In genomic region chr11:97524306-97524705, GRCm38 (mm10) we compare ENCODE assay signal across 11 mouse cellular contexts. TPM values are rescaled to one million over a fixed set of nuclear protein-coding genes. Genes with fewer than 3 reads are reported as not detected.
DNase-seq lines count a peak whose midpoint lies in the region; ATAC-seq and TF ChIP-seq lines count a peak whose summit lies in the region.
"Had no signal": no experiment of that assay in that cellular context is flagged by ENCODE, and none has a peak within 500 bp of the region (broad histone marks: within the 10 kb centered on the region; RNA-seq: fewer than 3 reads in every experiment).

No protein-coding gene starts in this region.

- no peak overlapping the region for H3K9ac ChIP-seq in kidney, postnatal 0 days (ENCODE audit: low read depth, low read length)
- H3K9ac ChIP-seq in hindbrain, embryonic 14.5 days: no peak overlapping the region
- no peak overlapping the region for H3K9ac ChIP-seq in neural tube, embryonic 12.5 days
- H3K9ac ChIP-seq: liver, embryonic 14.5 days had no signal

- H3K9me3 ChIP-seq in kidney, postnatal 0 days (replicated peaks; ENCODE audit: low read length): no peaks in the 10 kb centered on the region
- H3K9me3 ChIP-seq in hindbrain, embryonic 14.5 days (ENCODE audit: control insufficient read depth, low read length): no peaks in the 10 kb centered on the region
- no peaks in the 10 kb centered on the region for H3K9me3 ChIP-seq in neural tube, embryonic 12.5 days

- H3K27ac ChIP-seq in kidney, postnatal 0 days: 0 out of 2 replicates have a peak overlapping the region, but pooled peaks have one; percentile 1
- peak overlapping the region; percentile 64; the same call in 1 of the 2 replicates for H3K27ac ChIP-seq in hindbrain, embryonic 14.5 days
- H3K27ac ChIP-seq in neural tube, embryonic 12.5 days: 0 out of 2 replicates have a peak overlapping the region, but pooled peaks have one; percentile 0
- H3K27ac ChIP-seq: liver, embryonic 14.5 days had no signal

- no peak overlapping the region for H3K4me3 ChIP-seq in kidney, postnatal 0 days (replicated peaks; ENCODE audit: low read depth, low read length)
- H3K4me3 ChIP-seq in hindbrain, embryonic 14.5 days (replicated peaks; ENCODE audit: low read length): no peak overlapping the region
- H3K4me3 ChIP-seq in neural tube, embryonic 12.5 days: no peak overlapping the region

- DNase-seq in kidney, postnatal 0 days (ENCODE audit: low spot score): no peak
- no peak for DNase-seq in kidney, postnatal 14 days
- peak; percentile 54 for DNase-seq in fibroblast of lung, adult 2 months (ENCODE audit: low read depth)
- DNase-seq in hindbrain, embryonic 14.5 days (ENCODE audit: low spot score): no peak
- DNase-seq in heart, adult 11 months: no peak
- no peak for DNase-seq in urinary bladder, adult 18-20 months (ENCODE audit: low spot score in 2 of 2)
- DNase-seq: gastrocnemius, postnatal 14 days had no signal

- H3K4me2 ChIP-seq in kidney, postnatal 0 days (ENCODE audit: low read length): no peak overlapping the region
- no peak overlapping the region for H3K4me2 ChIP-seq in hindbrain, embryonic 14.5 days (replicated peaks)
- no peak overlapping the region for H3K4me2 ChIP-seq in neural tube, embryonic 12.5 days (replicated peaks)

- peaks cover 13% of the 10 kb centered on the region for H3K4me1 ChIP-seq in kidney, postnatal 0 days (replicated peaks; ENCODE audit: insufficient read depth, low read length)
- H3K4me1 ChIP-seq in hindbrain, embryonic 14.5 days (replicated peaks; ENCODE audit: control insufficient read depth, insufficient read depth, low read length): peaks cover 15% of the 10 kb centered on the region
- peaks cover 23% of the 10 kb centered on the region for H3K4me1 ChIP-seq in neural tube, embryonic 12.5 days

- TF ChIP-seq CTCF in kidney, postnatal 0 days (IDR thresholded peaks at IDR 0.05; ENCODE audit: low read depth): no peak

- WGBS in kidney, postnatal 0 days: 35% methylated on average over 9 of the region's 9 CpGs
- 51% methylated on average over 9 of the region's 9 CpGs for WGBS in hindbrain, embryonic 14.5 days
- WGBS in neural tube, embryonic 12.5 days: 50% methylated on average over 9 of the region's 9 CpGs

- H3K27me3 ChIP-seq in kidney, postnatal 0 days (ENCODE audit: insufficient read depth, low read length): no peaks in the 10 kb centered on the region
- H3K27me3 ChIP-seq in hindbrain, embryonic 14.5 days (ENCODE audit: control insufficient read depth, insufficient read depth, low read length): no peaks in the 10 kb centered on the region
- H3K27me3 ChIP-seq in neural tube, embryonic 12.5 days (replicated peaks): no peaks in the 10 kb centered on the region

- no peak for ATAC-seq in kidney, postnatal 0 days (replicated peaks; ENCODE audit: low FRiP score, low read depth)
- no peak for ATAC-seq in hindbrain, embryonic 14.5 days (ENCODE audit: low FRiP score)
- ATAC-seq in neural tube, embryonic 12.5 days (ENCODE audit: low FRiP score, low read depth): no peak
- ATAC-seq: activated CD4-positive, CD25-positive, alpha-beta regulatory T cell, adult 4 months had no signal

- no peaks in the 10 kb centered on the region for H3K36me3 ChIP-seq in kidney, postnatal 0 days (ENCODE audit: insufficient read depth, low read length)
- H3K36me3 ChIP-seq in hindbrain, embryonic 14.5 days (replicated peaks; ENCODE audit: control insufficient read depth, insufficient read depth): peaks cover 87% of the 10 kb centered on the region
- peaks cover 48% of the 10 kb centered on the region for H3K36me3 ChIP-seq in neural tube, embryonic 12.5 days

RNA-seq across cellular contexts. Expression of gene 4933428G20Rik, which starts 24.2 kb away (rescaled TPM):
- polyA plus RNA-seq in kidney, postnatal 0 days (2015; fragmentation: Nextera tagmentation; extraction: Ambion mirVana): 0.08 and 0.28 TPM in 2 replicates
- 0.41 TPM in 1 of 2 replicates, not detected in the other for polyA plus RNA-seq in hindbrain, embryonic 14.5 days (2014; fragmentation: Nextera tagmentation; extraction: Ambion mirVana)
- 0.66 and 0.87 TPM in 2 replicates for polyA plus RNA-seq in neural tube, embryonic 12.5 days (2016; fragmentation: Nextera tagmentation; extraction: Ambion mirVana)
- polyA plus RNA-seq: activated CD4-positive, CD25-positive, alpha-beta regulatory T cell, adult 4 months; heart, embryonic 14.5 days had no signal

RNA-seq across cellular contexts. Expression of gene Srcin1, which starts 51.7 kb away (rescaled TPM):
- 0.59 and 0.70 TPM in 2 replicates for polyA plus RNA-seq in kidney, postnatal 0 days (2015; fragmentation: Nextera tagmentation; extraction: Ambion mirVana)
- 9.1 and 11.8 TPM in 2 replicates for polyA plus RNA-seq in hindbrain, embryonic 14.5 days (2014; fragmentation: Nextera tagmentation; extraction: Ambion mirVana)
- polyA plus RNA-seq in neural tube, embryonic 12.5 days (2016; fragmentation: Nextera tagmentation; extraction: Ambion mirVana): 6.4 and 7.9 TPM in 2 replicates
- polyA plus RNA-seq: activated CD4-positive, CD25-positive, alpha-beta regulatory T cell, adult 4 months had no signal

Comparison
In these comparisons a context has a peak if more than half of its experiments do, and no peak if none do; other contexts are left out.
1. H3K27ac ChIP-seq: peak in every context shown above with its lines; median percentile 64 in hindbrain, embryonic 14.5 days; 1 in kidney, postnatal 0 days; 0 in neural tube, embryonic 12.5 days.